Mouse (Mus musculus): ENCODE results near the gene Pnkp. TPM values are rescaled to one million over a fixed set of nuclear protein-coding genes. Genes with fewer than 3 reads are reported as not detected.

Pnkp gene
- polyA plus RNA-seq, 1 experiment from 2014 or later, result 28.0 TPM

- 79% methylated on average over 7 of the region's 7 CpGs for WGBS
- Histone ChIP-seq H3K9ac (ENCODE audit: low read length) (no peak overlapping the region), H3K9me3 (replicated peaks; ENCODE audit: control insufficient read depth, low read length) (no peaks in the 10 kb centered on the region), H3K4me2 (ENCODE audit: low read depth, low read length) (no peak overlapping the region), H3K4me1 (ENCODE audit: control insufficient read depth, insufficient read depth, low read length) (peaks cover 66% of the 10 kb centered on the region), H3K4me3 (ENCODE audit: low read length) (no peak overlapping the region), H3K27me3 (ENCODE audit: control insufficient read depth, insufficient read depth, low read length) (no peaks in the 10 kb centered on the region), H3K36me3 (ENCODE audit: control insufficient read depth, insufficient read depth) (no peaks in the 10 kb centered on the region), H3K27ac (ENCODE audit: low read length) (no peak overlapping the region)
- ATAC-seq (replicated peaks; ENCODE audit: extremely low read depth, insufficient read depth, low FRiP score), result no peak
Measured at GRCm38 (mm10) chr7:44821666-44822448, 35.1 kb upstream of the Pnkp start.

- H3K27me3 ChIP-seq (ENCODE audit: control insufficient read depth, insufficient read depth, low read length), result no peaks in the 10 kb centered on the region
- no peaks in the 10 kb centered on the region for H3K9me3 ChIP-seq (replicated peaks; ENCODE audit: control insufficient read depth, low read length)
- no peaks in the 10 kb centered on the region for H3K36me3 ChIP-seq (ENCODE audit: control insufficient read depth, insufficient read depth)
- WGBS, result 36% methylated on average over 7 of the region's 7 CpGs
- ATAC-seq (replicated peaks; ENCODE audit: extremely low read depth, insufficient read depth, low FRiP score), result no peak
- no peak overlapping the region for H3K27ac ChIP-seq (ENCODE audit: low read length)
- H3K9ac ChIP-seq (ENCODE audit: low read length), result no peak overlapping the region
- H3K4me1 ChIP-seq (ENCODE audit: control insufficient read depth, insufficient read depth, low read length), result peaks cover 54% of the 10 kb centered on the region
- no peak overlapping the region for H3K4me3 ChIP-seq (ENCODE audit: low read length)
- no peak overlapping the region for H3K4me2 ChIP-seq (ENCODE audit: low read depth, low read length)
Measured at GRCm38 (mm10) chr7:44823409-44823808, 33.5 kb upstream of the Pnkp start.

GRCm38 (mm10) chr7:44824872-44825271 is 32.1 kb upstream of the Pnkp start:
- ATAC-seq (replicated peaks; ENCODE audit: extremely low read depth, insufficient read depth, low FRiP score), result 0 out of 2 replicates have a peak, but pooled peaks have one; percentile 30
- H3K9ac ChIP-seq (ENCODE audit: low read length), result no peak overlapping the region
- no peak overlapping the region for H3K27ac ChIP-seq (ENCODE audit: low read length)
- H3K36me3 ChIP-seq (ENCODE audit: control insufficient read depth, insufficient read depth), result peaks cover 14% of the 10 kb centered on the region
- H3K4me2 ChIP-seq (ENCODE audit: low read depth, low read length), result no peak overlapping the region
- WGBS, result 17% methylated on average over 3 of the region's 3 CpGs
- no peaks in the 10 kb centered on the region for H3K27me3 ChIP-seq (ENCODE audit: control insufficient read depth, insufficient read depth, low read length)
- no peak overlapping the region for H3K4me3 ChIP-seq (ENCODE audit: low read length)
- H3K9me3 ChIP-seq (replicated peaks; ENCODE audit: control insufficient read depth, low read length), result no peaks in the 10 kb centered on the region
- peaks cover 40% of the 10 kb centered on the region for H3K4me1 ChIP-seq (ENCODE audit: control insufficient read depth, insufficient read depth, low read length)

GRCm38 (mm10) chr7:44826771-44827170 is 30.2 kb upstream of the Pnkp start:
- Histone ChIP-seq H3K9me3 (replicated peaks; ENCODE audit: control insufficient read depth, low read length) (no peaks in the 10 kb centered on the region), H3K9ac (ENCODE audit: low read length) (no peak overlapping the region), H3K27me3 (ENCODE audit: control insufficient read depth, insufficient read depth, low read length) (no peaks in the 10 kb centered on the region), H3K36me3 (ENCODE audit: control insufficient read depth, insufficient read depth) (peaks cover 32% of the 10 kb centered on the region), H3K4me2 (ENCODE audit: low read depth, low read length) (no peak overlapping the region), H3K4me1 (ENCODE audit: control insufficient read depth, insufficient read depth, low read length) (peaks cover 25% of the 10 kb centered on the region), H3K27ac (ENCODE audit: low read length) (no peak overlapping the region), H3K4me3 (ENCODE audit: low read length) (no peak overlapping the region)
- WGBS, result 74% methylated on average over 3 of the region's 3 CpGs
- ATAC-seq (replicated peaks; ENCODE audit: extremely low read depth, insufficient read depth, low FRiP score), result no peak

- 89% methylated on average over 5 of the region's 5 CpGs for WGBS
- peaks cover 34% of the 10 kb centered on the region for H3K36me3 ChIP-seq (ENCODE audit: control insufficient read depth, insufficient read depth)
- H3K27ac ChIP-seq (ENCODE audit: low read length), result no peak overlapping the region
- no peak for ATAC-seq (replicated peaks; ENCODE audit: extremely low read depth, insufficient read depth, low FRiP score)
- H3K27me3 ChIP-seq (ENCODE audit: control insufficient read depth, insufficient read depth, low read length), result no peaks in the 10 kb centered on the region
- H3K9ac ChIP-seq (ENCODE audit: low read length), result no peak overlapping the region
- H3K4me2 ChIP-seq (ENCODE audit: low read depth, low read length), result no peak overlapping the region
- H3K4me3 ChIP-seq (ENCODE audit: low read length), result no peak overlapping the region
- H3K4me1 ChIP-seq (ENCODE audit: control insufficient read depth, insufficient read depth, low read length), result peaks cover 14% of the 10 kb centered on the region
- H3K9me3 ChIP-seq (replicated peaks; ENCODE audit: control insufficient read depth, low read length), result no peaks in the 10 kb centered on the region
Measured at GRCm38 (mm10) chr7:44828706-44829105, 28.2 kb upstream of the Pnkp start.

- Histone ChIP-seq H3K4me1 (ENCODE audit: control insufficient read depth, insufficient read depth, low read length) (no peaks in the 10 kb centered on the region), H3K4me3 (ENCODE audit: low read length) (no peak overlapping the region), H3K27ac (ENCODE audit: low read length) (no peak overlapping the region), H3K9me3 (replicated peaks; ENCODE audit: control insufficient read depth, low read length) (no peaks in the 10 kb centered on the region), H3K9ac (ENCODE audit: low read length) (no peak overlapping the region), H3K36me3 (ENCODE audit: control insufficient read depth, insufficient read depth) (peaks cover 34% of the 10 kb centered on the region), H3K27me3 (ENCODE audit: control insufficient read depth, insufficient read depth, low read length) (no peaks in the 10 kb centered on the region), H3K4me2 (ENCODE audit: low read depth, low read length) (no peak overlapping the region)
- no peak for ATAC-seq (replicated peaks; ENCODE audit: extremely low read depth, insufficient read depth, low FRiP score)
- WGBS, result 53% methylated on average over 4 of the region's 4 CpGs
Measured at GRCm38 (mm10) chr7:44832763-44833162, 24.2 kb upstream of the Pnkp start.

GRCm38 (mm10) chr7:44835373-44836015 is 21.4 kb upstream of the Pnkp start:
- Histone ChIP-seq H3K9me3 (replicated peaks; ENCODE audit: control insufficient read depth, low read length) (no peaks in the 10 kb centered on the region), H3K27ac (ENCODE audit: low read length) (no peak overlapping the region), H3K36me3 (ENCODE audit: control insufficient read depth, insufficient read depth) (peaks cover 17% of the 10 kb centered on the region), H3K27me3 (ENCODE audit: control insufficient read depth, insufficient read depth, low read length) (peaks cover 5% of the 10 kb centered on the region; the same call in 1 of the 2 replicates), H3K4me2 (ENCODE audit: low read depth, low read length) (no peak overlapping the region), H3K9ac (ENCODE audit: low read length) (no peak overlapping the region), H3K4me1 (ENCODE audit: control insufficient read depth, insufficient read depth, low read length) (peaks cover 13% of the 10 kb centered on the region), H3K4me3 (ENCODE audit: low read length) (no peak overlapping the region)
- no peak for ATAC-seq (replicated peaks; ENCODE audit: extremely low read depth, insufficient read depth, low FRiP score)
- 83% methylated on average over 1 of the region's 1 CpGs for WGBS

- Histone ChIP-seq H3K4me1 (ENCODE audit: control insufficient read depth, insufficient read depth, low read length) (peaks cover 13% of the 10 kb centered on the region), H3K27ac (ENCODE audit: low read length) (no peak overlapping the region), H3K9ac (ENCODE audit: low read length) (no peak overlapping the region), H3K4me3 (ENCODE audit: low read length) (no peak overlapping the region), H3K4me2 (ENCODE audit: low read depth, low read length) (no peak overlapping the region), H3K27me3 (ENCODE audit: control insufficient read depth, insufficient read depth, low read length) (peaks cover 10% of the 10 kb centered on the region; the same call in 1 of the 2 replicates), H3K9me3 (replicated peaks; ENCODE audit: control insufficient read depth, low read length) (no peaks in the 10 kb centered on the region), H3K36me3 (ENCODE audit: control insufficient read depth, insufficient read depth) (peaks cover 16% of the 10 kb centered on the region)
- no peak for ATAC-seq (replicated peaks; ENCODE audit: extremely low read depth, insufficient read depth, low FRiP score)
- 47% methylated on average over 3 of the region's 3 CpGs for WGBS
Measured at GRCm38 (mm10) chr7:44836016-44836404, 20.9 kb upstream of the Pnkp start.

GRCm38 (mm10) chr7:44836423-44837053 is 20.4 kb upstream of the Pnkp start:
- Histone ChIP-seq H3K27ac (ENCODE audit: low read length) (no peak overlapping the region), H3K9ac (ENCODE audit: low read length) (no peak overlapping the region), H3K36me3 (ENCODE audit: control insufficient read depth, insufficient read depth) (peaks cover 15% of the 10 kb centered on the region), H3K4me2 (ENCODE audit: low read depth, low read length) (no peak overlapping the region), H3K9me3 (replicated peaks; ENCODE audit: control insufficient read depth, low read length) (no peaks in the 10 kb centered on the region), H3K4me1 (ENCODE audit: control insufficient read depth, insufficient read depth, low read length) (peaks cover 13% of the 10 kb centered on the region), H3K4me3 (ENCODE audit: low read length) (no peak overlapping the region), H3K27me3 (ENCODE audit: control insufficient read depth, insufficient read depth, low read length) (peaks cover 10% of the 10 kb centered on the region; the same call in 1 of the 2 replicates)
- WGBS, result 82% methylated on average over 9 of the region's 9 CpGs
- ATAC-seq (replicated peaks; ENCODE audit: extremely low read depth, insufficient read depth, low FRiP score), result no peak

Measured in heart, embryonic 16.5 days (tissue).